Mouse (Mus musculus): ENCODE data around the gene Gm11011. TPM values are rescaled to one million over a fixed set of nuclear protein-coding genes. Genes with fewer than 3 reads are reported as not detected.

Gene Gm11011
- total and polyA plus RNA-seq, 3 experiments = not detected

- DNase-seq = peak; percentile 73
- Histone ChIP-seq H3K79me2 (replicated peaks; ENCODE audit: control insufficient read depth, insufficient read depth, low read length) (no peaks in the 10 kb centered on the region; the same call in 1 of the 2 replicates), H3K4me1 (ENCODE audit: control insufficient read depth, insufficient read depth, low read length) (peaks cover 2% of the 10 kb centered on the region; the same call in 1 of the 2 replicates), H3K27ac (peak within 1 kb of the TSS; percentile 93), H3K4me3 (peak within 1 kb of the TSS; percentile 80), H3K9ac (ENCODE audit: low read depth, low read length) (peak within 1 kb of the TSS; percentile 91), H3K27me3 (ENCODE audit: control insufficient read depth, insufficient read depth, low read length) (no peaks in the 10 kb centered on the region), H3K36me3 (ENCODE audit: control insufficient read depth, insufficient read depth, low read length) (no peaks in the 10 kb centered on the region; the same call in 1 of the 2 replicates)
- WGBS = 0% methylated on average over 22 of the region's 22 CpGs
- intact Hi-C loops (cut with DNase I) = loop anchor here (2.0 to 5.0 kb wide), 3 partner anchors 90 to 215 kb away; no protein-coding TSS in a partner anchor
- TF ChIP-seq EP300 (IDR thresholded peaks at IDR 0.05; ENCODE audit: insufficient read depth, low read depth, low read length) = no peak
- peak; percentile 47 for TF ChIP-seq POLR2A (IDR thresholded peaks at IDR 0.05; ENCODE audit: insufficient read depth, low read depth, low read length)
- no peak for TF ChIP-seq CTCF (IDR thresholded peaks at IDR 0.05)
These were observed 45.0 kb upstream of the Gm11011 start, which contains the start of gene Tshz2 for GRCm38 (mm10) chr2:169632338-169633151. TSS of gene Tshz2 (plus strand) at chr2:169633013.

- 87% methylated on average over 3 of the region's 3 CpGs for WGBS
- TF ChIP-seq POLR2A (IDR thresholded peaks at IDR 0.05; ENCODE audit: insufficient read depth, low read depth, low read length) (no peak), EP300 (IDR thresholded peaks at IDR 0.05; ENCODE audit: insufficient read depth, low read depth, low read length) (no peak), CTCF (IDR thresholded peaks at IDR 0.05) (no peak)
- no peaks in the 10 kb centered on the region for H3K79me2 ChIP-seq (replicated peaks; ENCODE audit: control insufficient read depth, insufficient read depth, low read length)
- no peaks in the 10 kb centered on the region for H3K36me3 ChIP-seq (ENCODE audit: control insufficient read depth, insufficient read depth, low read length)
- H3K4me3 ChIP-seq = no peak overlapping the region
- intact Hi-C loops (cut with DNase I) = loop anchor here (5.0 kb wide), 2 partner anchors 92 to 217 kb away; no protein-coding TSS in a partner anchor
- no peaks in the 10 kb centered on the region for H3K27me3 ChIP-seq (ENCODE audit: control insufficient read depth, insufficient read depth, low read length)
- H3K27ac ChIP-seq = no peak overlapping the region
- H3K9ac ChIP-seq (ENCODE audit: low read depth, low read length) = no peak overlapping the region
- no peak for DNase-seq
- H3K4me1 ChIP-seq (ENCODE audit: control insufficient read depth, insufficient read depth, low read length) = no peaks in the 10 kb centered on the region
These were observed 42.5 kb upstream of the Gm11011 start for GRCm38 (mm10) chr2:169630070-169630469.

- Histone ChIP-seq H3K4me1 (ENCODE audit: control insufficient read depth, insufficient read depth, low read length) (no peaks in the 10 kb centered on the region), H3K9ac (ENCODE audit: low read depth, low read length) (no peak overlapping the region), H3K79me2 (replicated peaks; ENCODE audit: control insufficient read depth, insufficient read depth, low read length) (no peaks in the 10 kb centered on the region), H3K4me3 (no peak overlapping the region), H3K36me3 (ENCODE audit: control insufficient read depth, insufficient read depth, low read length) (no peaks in the 10 kb centered on the region), H3K27me3 (ENCODE audit: control insufficient read depth, insufficient read depth, low read length) (no peaks in the 10 kb centered on the region), H3K27ac (no peak overlapping the region)
- DNase-seq = no peak
- 45% methylated on average over 15 of the region's 15 CpGs for WGBS
- intact Hi-C loops (cut with DNase I) = no loop called here
- peak; percentile 35 for TF ChIP-seq CTCF (IDR thresholded peaks at IDR 0.05)
- TF ChIP-seq EP300 (IDR thresholded peaks at IDR 0.05; ENCODE audit: insufficient read depth, low read depth, low read length) = no peak
These were observed 33.7 kb upstream of the Gm11011 start for GRCm38 (mm10) chr2:169621201-169621710.

GRCm38 (mm10) chr2:169615998-169616397 is 28.5 kb upstream of the Gm11011 start:
- 81% methylated on average over 6 of the region's 6 CpGs for WGBS
- Histone ChIP-seq H3K79me2 (replicated peaks; ENCODE audit: control insufficient read depth, insufficient read depth, low read length) (no peaks in the 10 kb centered on the region), H3K36me3 (ENCODE audit: control insufficient read depth, insufficient read depth, low read length) (no peaks in the 10 kb centered on the region), H3K4me1 (ENCODE audit: control insufficient read depth, insufficient read depth, low read length) (no peaks in the 10 kb centered on the region), H3K27me3 (ENCODE audit: control insufficient read depth, insufficient read depth, low read length) (no peaks in the 10 kb centered on the region), H3K27ac (no peak overlapping the region), H3K4me3 (no peak overlapping the region), H3K9ac (ENCODE audit: low read depth, low read length) (no peak overlapping the region)
- intact Hi-C loops (cut with DNase I) = no loop called here
- no peak for DNase-seq
- no peak for TF ChIP-seq POLR2A (IDR thresholded peaks at IDR 0.05; ENCODE audit: insufficient read depth, low read depth, low read length)
- TF ChIP-seq CTCF (IDR thresholded peaks at IDR 0.05) = no peak
- TF ChIP-seq EP300 (IDR thresholded peaks at IDR 0.05; ENCODE audit: insufficient read depth, low read depth, low read length) = no peak

- intact Hi-C loops (cut with DNase I) = no loop called here
- 33% methylated on average over 4 of the region's 4 CpGs for WGBS
These were observed 27.1 kb upstream of the Gm11011 start for GRCm38 (mm10) chr2:169614683-169615082.

GRCm38 (mm10) chr2:169611557-169611956 is 24.0 kb upstream of the Gm11011 start:
- 45% methylated on average over 7 of the region's 7 CpGs for WGBS
- TF ChIP-seq CTCF (IDR thresholded peaks at IDR 0.05) (no peak), POLR2A (IDR thresholded peaks at IDR 0.05; ENCODE audit: insufficient read depth, low read depth, low read length) (no peak), EP300 (IDR thresholded peaks at IDR 0.05; ENCODE audit: insufficient read depth, low read depth, low read length) (no peak)
- H3K9ac ChIP-seq (ENCODE audit: low read depth, low read length) = no peak overlapping the region
- intact Hi-C loops (cut with DNase I) = no loop called here
- no peak overlapping the region for H3K4me3 ChIP-seq
- no peaks in the 10 kb centered on the region for H3K4me1 ChIP-seq (ENCODE audit: control insufficient read depth, insufficient read depth, low read length)
- no peak overlapping the region for H3K27ac ChIP-seq
- H3K79me2 ChIP-seq (replicated peaks; ENCODE audit: control insufficient read depth, insufficient read depth, low read length) = no peaks in the 10 kb centered on the region
- DNase-seq = no peak
- H3K27me3 ChIP-seq (ENCODE audit: control insufficient read depth, insufficient read depth, low read length) = no peaks in the 10 kb centered on the region
- H3K36me3 ChIP-seq (ENCODE audit: control insufficient read depth, insufficient read depth, low read length) = no peaks in the 10 kb centered on the region

More at GRCm38 (mm10) chr2:169614683-169615082, 27.1 kb upstream of the Gm11011 start:
- no peaks in the 10 kb centered on the region for H3K27me3 ChIP-seq (ENCODE audit: control insufficient read depth, insufficient read depth, low read length)
- no peaks in the 10 kb centered on the region for H3K79me2 ChIP-seq (replicated peaks; ENCODE audit: control insufficient read depth, insufficient read depth, low read length)
- H3K4me1 ChIP-seq (ENCODE audit: control insufficient read depth, insufficient read depth, low read length) = no peaks in the 10 kb centered on the region
- TF ChIP-seq POLR2A (IDR thresholded peaks at IDR 0.05; ENCODE audit: insufficient read depth, low read depth, low read length) (no peak), CTCF (IDR thresholded peaks at IDR 0.05) (no peak), EP300 (IDR thresholded peaks at IDR 0.05; ENCODE audit: insufficient read depth, low read depth, low read length) (no peak)
- H3K27ac ChIP-seq = no peak overlapping the region
- H3K4me3 ChIP-seq = no peak overlapping the region
- no peak for DNase-seq
- no peak overlapping the region for H3K9ac ChIP-seq (ENCODE audit: low read depth, low read length)
- H3K36me3 ChIP-seq (ENCODE audit: control insufficient read depth, insufficient read depth, low read length) = no peaks in the 10 kb centered on the region

Data from heart, adult 2 months (tissue).